Mouse (Mus musculus): ENCODE measurements at regions not wholly inside any gene's neighbourhood (a gene's known extent, or its start where the extent isn't known, plus 50 kb on each side); places are given as distances from the start of the nearest gene placed in this dataset.

DNA sequence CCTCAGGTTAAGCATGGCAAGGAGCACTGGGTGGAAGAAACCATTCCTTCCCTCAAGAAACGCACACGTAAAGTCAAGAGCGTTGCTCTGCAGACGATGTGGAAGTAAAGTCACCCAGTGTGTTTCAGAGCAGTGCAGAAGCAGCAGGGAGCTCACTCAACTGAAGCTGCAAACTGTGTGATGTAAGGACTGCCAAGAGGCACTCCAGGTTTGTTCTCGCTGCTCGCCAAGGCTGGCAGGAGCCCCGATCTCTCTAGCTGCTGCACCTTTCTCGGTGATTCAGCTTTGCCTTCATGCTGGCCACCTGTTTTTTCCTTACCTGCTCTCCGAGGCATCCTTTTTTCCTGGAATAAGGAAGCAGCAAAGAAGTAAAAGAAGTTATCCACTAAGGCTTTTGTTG, 439.5 kb upstream of the Gm765 start:
- TF ChIP-seq MAX (IDR thresholded peaks at IDR 0.05; ENCODE audit: low read length): no peak
- no peak for TF ChIP-seq POLR2AphosphoS2 (IDR thresholded peaks at IDR 0.05; ENCODE audit: low read depth, low read length)

All from CH12.LX (cell line).